Mouse (Mus musculus): ENCODE measurements around the gene Relt.

The Relt gene

GRCm38 (mm10) chr7:100845026-100845400 lies 18.2 kb downstream of the Relt start:
- no peak for DNase-seq (ENCODE audit: low spot score)

GRCm38 (mm10) chr7:100844385-100845025 lies 18.7 kb downstream of the Relt start:
- no peak for DNase-seq (ENCODE audit: low spot score)

- DNase-seq (ENCODE audit: low spot score): no peak
Observed at GRCm38 (mm10) chr7:100843866-100844265, 19.4 kb downstream of the Relt start.

GRCm38 (mm10) chr7:100842175-100842574 lies 21.1 kb downstream of the Relt start:
- DNase-seq (ENCODE audit: low spot score): no peak

GRCm38 (mm10) chr7:100841608-100842007 lies 21.6 kb downstream of the Relt start:
- no peak for DNase-seq (ENCODE audit: low spot score)

GRCm38 (mm10) chr7:100840906-100841305 lies 22.3 kb downstream of the Relt start:
- no peak for DNase-seq (ENCODE audit: low spot score)

GRCm38 (mm10) chr7:100839632-100840402 lies 23.4 kb downstream of the Relt start:
- DNase-seq (ENCODE audit: low spot score): no peak

GRCm38 (mm10) chr7:100837701-100838100 lies 25.5 kb downstream of the Relt start:
- DNase-seq (ENCODE audit: low spot score): no peak

- DNase-seq (ENCODE audit: low spot score): no peak
Observed at GRCm38 (mm10) chr7:100836657-100837056, 26.6 kb downstream of the Relt start.

- no peak for DNase-seq (ENCODE audit: low spot score)
Observed at GRCm38 (mm10) chr7:100835711-100836110, 27.5 kb downstream of the Relt start.

GRCm38 (mm10) chr7:100835168-100835567 lies 28.1 kb downstream of the Relt start:
- no peak for DNase-seq (ENCODE audit: low spot score)

GRCm38 (mm10) chr7:100833859-100834258 lies 29.4 kb downstream of the Relt start:
- no peak for DNase-seq (ENCODE audit: low spot score)

- DNase-seq (ENCODE audit: low spot score): no peak
Observed at GRCm38 (mm10) chr7:100828549-100828948, 34.7 kb downstream of the Relt start.

GRCm38 (mm10) chr7:100824661-100825060 lies 38.6 kb downstream of the Relt start:
- no peak for DNase-seq (ENCODE audit: low spot score)

GRCm38 (mm10) chr7:100818401-100819064 lies 44.7 kb downstream of the Relt start:
- DNase-seq (ENCODE audit: low spot score): no peak

- no peak for DNase-seq (ENCODE audit: low spot score)
Observed at GRCm38 (mm10) chr7:100817442-100817760, 45.8 kb downstream of the Relt start.

- DNase-seq (ENCODE audit: low spot score): no peak
Observed at GRCm38 (mm10) chr7:100816759-100817441, 46.3 kb downstream of the Relt start.

- no peak for DNase-seq (ENCODE audit: low spot score)
Observed at GRCm38 (mm10) chr7:100815900-100816570, 47.2 kb downstream of the Relt start.

GRCm38 (mm10) chr7:100812641-100813040 lies 50.6 kb downstream of the Relt start:
- DNase-seq (ENCODE audit: low spot score): no peak

- no peak for DNase-seq (ENCODE audit: low spot score)
Observed at GRCm38 (mm10) chr7:100811912-100812311, 51.3 kb downstream of the Relt start.

- no peak for DNase-seq (ENCODE audit: low spot score)
Observed at GRCm38 (mm10) chr7:100805391-100805790, 57.9 kb downstream of the Relt start.

GRCm38 (mm10) chr7:100798810-100799209 lies 64.4 kb downstream of the Relt start:
- no peak for DNase-seq (ENCODE audit: low spot score)

Measured in testis, postnatal 10 days (tissue).